ENCODE assay signal across 9 mouse cellular contexts in genomic region chr2:164142021-164142420, GRCm38 (mm10). TPM values are rescaled to one million over a fixed set of nuclear protein-coding genes. Genes with fewer than 3 reads are reported as not detected.
DNase-seq lines count a peak whose midpoint lies in the region; ATAC-seq and TF ChIP-seq lines count a peak whose summit lies in the region.
"Had no signal": no experiment of that assay in that cellular context is flagged by ENCODE, and none has a peak within 500 bp of the region (broad histone marks: within the 10 kb centered on the region; RNA-seq: fewer than 3 reads in every experiment).

No protein-coding gene starts in this region.

- no peaks in the 10 kb centered on the region for H3K27me3 ChIP-seq in kidney, adult 2 months (replicated peaks; ENCODE audit: control insufficient read depth, insufficient read depth, low read length)
- H3K27me3 ChIP-seq in embryonic facial prominence, embryonic 12.5 days = no peaks in the 10 kb centered on the region
- no peaks in the 10 kb centered on the region for H3K27me3 ChIP-seq in hindbrain, embryonic 13.5 days
- no peaks in the 10 kb centered on the region for H3K27me3 ChIP-seq in neural tube, embryonic 15.5 days (replicated peaks)

- 0 out of 2 replicates have a peak overlapping the region, but pooled peaks have one; percentile 2 for H3K4me2 ChIP-seq in embryonic facial prominence, embryonic 12.5 days (replicated peaks)
- H3K4me2 ChIP-seq in hindbrain, embryonic 13.5 days = no peak overlapping the region
- no peak overlapping the region for H3K4me2 ChIP-seq in neural tube, embryonic 15.5 days

- no peak for TF ChIP-seq CTCF in kidney, adult 2 months (conservative IDR thresholded peaks at IDR 0.05; ENCODE audit: insufficient read depth, insufficient read length, low read depth, low read length)

- WGBS in kidney, adult 2 months = 74% methylated on average over 10 of the region's 10 CpGs
- 30% methylated on average over 10 of the region's 10 CpGs for WGBS in embryonic facial prominence, embryonic 12.5 days
- WGBS in hindbrain, embryonic 13.5 days = 45% methylated on average over 10 of the region's 10 CpGs
- WGBS in neural tube, embryonic 15.5 days = 45% methylated on average over 10 of the region's 10 CpGs

- H3K4me1 ChIP-seq in kidney, adult 2 months (ENCODE audit: control insufficient read depth, insufficient read depth, low read length) = peaks cover 3% of the 10 kb centered on the region
- H3K4me1 ChIP-seq in embryonic facial prominence, embryonic 12.5 days = peaks cover 25% of the 10 kb centered on the region
- peaks cover 32% of the 10 kb centered on the region for H3K4me1 ChIP-seq in hindbrain, embryonic 13.5 days (replicated peaks)
- H3K4me1 ChIP-seq in neural tube, embryonic 15.5 days = peaks cover 18% of the 10 kb centered on the region; the same call in 1 of the 2 replicates

- ATAC-seq in embryonic facial prominence, embryonic 12.5 days (ENCODE audit: insufficient number of reproducible peaks, insufficient read depth, low FRiP score, low TSS enrichment) = 0 out of 2 replicates have a peak, but pooled peaks have one; percentile 52
- no peak for ATAC-seq in hindbrain, embryonic 13.5 days (ENCODE audit: low FRiP score)
- no peak for ATAC-seq in neural tube, embryonic 15.5 days (ENCODE audit: low FRiP score)

- no peak overlapping the region for H3K9ac ChIP-seq in embryonic facial prominence, embryonic 12.5 days
- peak overlapping the region; percentile 19; the same call in 1 of the 2 replicates for H3K9ac ChIP-seq in hindbrain, embryonic 13.5 days
- no peak overlapping the region for H3K9ac ChIP-seq in neural tube, embryonic 15.5 days (replicated peaks)

- DNase-seq in kidney, adult 2 months = peak; percentile 5
- no peak for DNase-seq in kidney, postnatal 36 days
- no peak for DNase-seq in yolk sac, embryonic 10.5 days (ENCODE audit: low spot score)
- DNase-seq in kidney, adult 8-10 months = no peak
- DNase-seq in spleen, postnatal 14 days (ENCODE audit: low spot score in 2 of 2) = no peak

- peak overlapping the region; percentile 52 for H3K27ac ChIP-seq in kidney, adult 2 months (ENCODE audit: insufficient read depth, low read depth, low read length)
- peak overlapping the region; percentile 89 for H3K27ac ChIP-seq in embryonic facial prominence, embryonic 12.5 days
- H3K27ac ChIP-seq in hindbrain, embryonic 13.5 days = peak overlapping the region; percentile 48; the same call in 1 of the 2 replicates
- H3K27ac ChIP-seq in neural tube, embryonic 15.5 days (replicated peaks) = peak overlapping the region; percentile 46

- H3K9me3 ChIP-seq in embryonic facial prominence, embryonic 12.5 days = no peaks in the 10 kb centered on the region
- no peaks in the 10 kb centered on the region for H3K9me3 ChIP-seq in hindbrain, embryonic 13.5 days
- H3K9me3 ChIP-seq in neural tube, embryonic 15.5 days (replicated peaks) = no peaks in the 10 kb centered on the region

- H3K36me3 ChIP-seq in kidney, adult 2 months (ENCODE audit: control insufficient read depth, insufficient read depth, low read length) = no peaks in the 10 kb centered on the region
- H3K36me3 ChIP-seq in embryonic facial prominence, embryonic 12.5 days = peaks cover 6% of the 10 kb centered on the region; the same call in 1 of the 2 replicates
- peaks cover 4% of the 10 kb centered on the region; the same call in 1 of the 2 replicates for H3K36me3 ChIP-seq in hindbrain, embryonic 13.5 days
- no peaks in the 10 kb centered on the region for H3K36me3 ChIP-seq in neural tube, embryonic 15.5 days

- H3K4me3 ChIP-seq in kidney, adult 2 months (ENCODE audit: insufficient read depth, low read depth, low read length) = no peak overlapping the region
- no peak overlapping the region for H3K4me3 ChIP-seq in embryonic facial prominence, embryonic 12.5 days
- H3K4me3 ChIP-seq in hindbrain, embryonic 13.5 days = no peak overlapping the region
- H3K4me3 ChIP-seq in neural tube, embryonic 15.5 days (replicated peaks) = no peak overlapping the region
- H3K4me3 ChIP-seq: erythroblast, embryonic 14.5 days had no signal

- TF ChIP-seq POLR2A in kidney, adult 2 months (IDR thresholded peaks at IDR 0.05; ENCODE audit: low read depth, low read length) = no peak

RNA-seq across cellular contexts. Expression of gene Kcns1, which starts 28.9 kb away (rescaled TPM):
- 0.36 and 0.48 TPM in 2 replicates for polyA plus RNA-seq in kidney, adult 2 months (2012; rRNA removed)
- 0.49 and 0.71 TPM in 2 replicates for polyA plus RNA-seq in embryonic facial prominence, embryonic 12.5 days (2016; fragmentation: Nextera tagmentation; extraction: Ambion mirVana)
- polyA plus RNA-seq in hindbrain, embryonic 13.5 days (2015; fragmentation: Nextera tagmentation; extraction: Ambion mirVana) = 0.17 and 0.41 TPM in 2 replicates
- polyA plus RNA-seq in neural tube, embryonic 15.5 days (2015; fragmentation: Nextera tagmentation; extraction: Ambion mirVana) = 1.8 and 2.4 TPM in 2 replicates
- polyA plus RNA-seq: erythroblast, embryonic 14.5 days had no signal

RNA-seq across cellular contexts. Expression of gene Wfdc5, which starts 40.5 kb away (rescaled TPM):
- not detected in 2 replicates for polyA plus RNA-seq in kidney, adult 2 months (2012; rRNA removed)
- polyA plus RNA-seq in embryonic facial prominence, embryonic 12.5 days (2016; fragmentation: Nextera tagmentation; extraction: Ambion mirVana) = not detected in 2 replicates
- polyA plus RNA-seq in hindbrain, embryonic 13.5 days (2015; fragmentation: Nextera tagmentation; extraction: Ambion mirVana) = not detected in 2 replicates
- not detected in 2 replicates for polyA plus RNA-seq in neural tube, embryonic 15.5 days (2015; fragmentation: Nextera tagmentation; extraction: Ambion mirVana)
- polyA plus RNA-seq: erythroblast, embryonic 14.5 days had no signal

RNA-seq across cellular contexts. Expression of gene Wfdc12, which starts 48.4 kb away (rescaled TPM):
- not detected in 2 replicates for polyA plus RNA-seq in kidney, adult 2 months (2012; rRNA removed)
- 0.22 TPM in 1 of 2 replicates, not detected in the other for polyA plus RNA-seq in embryonic facial prominence, embryonic 12.5 days (2016; fragmentation: Nextera tagmentation; extraction: Ambion mirVana)
- not detected in 2 replicates for polyA plus RNA-seq in hindbrain, embryonic 13.5 days (2015; fragmentation: Nextera tagmentation; extraction: Ambion mirVana)
- polyA plus RNA-seq in neural tube, embryonic 15.5 days (2015; fragmentation: Nextera tagmentation; extraction: Ambion mirVana) = not detected in 2 replicates
- polyA plus RNA-seq: erythroblast, embryonic 14.5 days had no signal

RNA-seq across cellular contexts. Expression of gene Wfdc15a, which starts 57.9 kb away (rescaled TPM):
- 0.20 TPM in 1 of 2 replicates, not detected in the other for polyA plus RNA-seq in kidney, adult 2 months (2012; rRNA removed)
- polyA plus RNA-seq in embryonic facial prominence, embryonic 12.5 days (2016; fragmentation: Nextera tagmentation; extraction: Ambion mirVana) = not detected in 2 replicates
- polyA plus RNA-seq in hindbrain, embryonic 13.5 days (2015; fragmentation: Nextera tagmentation; extraction: Ambion mirVana) = not detected in 2 replicates
- not detected in 2 replicates for polyA plus RNA-seq in neural tube, embryonic 15.5 days (2015; fragmentation: Nextera tagmentation; extraction: Ambion mirVana)
- polyA plus RNA-seq: erythroblast, embryonic 14.5 days had no signal
